Mouse (Mus musculus): ENCODE data around the gene 4933434E20Rik.

4933434E20Rik gene

GRCm38 (mm10) chr3:90051441-90052350 lies at the start of gene 4933434E20Rik:
Gene 4933434E20Rik (plus strand): TSS chr3:90051636.
- DNase-seq (ENCODE audit: low spot score in 2 of 2) = peak; percentile 64 to 87

- no peak for DNase-seq (ENCODE audit: low spot score in 2 of 2)
Observed at GRCm38 (mm10) chr3:90004091-90004796, 47.2 kb upstream of the 4933434E20Rik start.

DNA sequence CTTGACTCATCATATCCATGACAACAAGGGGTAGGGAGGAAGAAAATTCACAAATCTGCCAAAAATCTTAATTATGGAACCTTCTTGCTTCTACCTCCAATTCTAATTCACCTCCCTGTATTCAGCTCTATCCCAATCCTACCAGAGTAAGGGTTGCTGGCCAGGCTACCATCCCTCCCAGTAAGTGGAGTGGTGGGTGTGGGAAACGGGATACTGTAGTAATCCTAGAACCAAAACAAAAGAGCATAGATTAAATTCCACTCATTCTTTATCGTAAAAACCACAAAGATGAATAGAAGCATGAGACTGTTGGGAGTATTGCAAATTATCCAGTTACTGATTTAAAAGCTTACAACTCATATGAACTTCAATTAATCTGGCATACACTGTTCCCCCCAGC lies 41.1 kb upstream of the 4933434E20Rik start:
- no peak for DNase-seq (ENCODE audit: low spot score in 2 of 2)

DNA sequence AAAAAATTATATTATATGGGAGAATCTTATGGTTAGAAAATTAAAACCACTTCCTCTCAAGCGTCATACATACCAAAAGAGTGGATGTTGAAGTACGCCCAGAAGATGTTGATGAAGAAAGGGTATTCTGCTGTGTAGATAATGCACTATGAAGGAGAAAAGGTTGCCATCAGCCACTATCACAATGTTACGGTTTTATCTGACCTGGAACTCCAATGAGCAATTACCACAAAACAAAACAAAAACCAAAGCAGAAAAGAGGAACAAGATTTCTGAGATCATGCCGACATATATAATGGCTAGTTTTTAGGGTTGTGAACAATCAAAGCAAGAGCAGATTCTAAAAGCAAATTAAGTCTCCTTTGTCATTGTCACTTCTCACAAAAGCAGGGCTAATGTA lies 34.8 kb upstream of the 4933434E20Rik start:
- no peak for DNase-seq (ENCODE audit: low spot score in 2 of 2)

GRCm38 (mm10) chr3:90034653-90035052 lies 16.8 kb upstream of the 4933434E20Rik start:
- no peak for DNase-seq (ENCODE audit: low spot score in 2 of 2)

DNA sequence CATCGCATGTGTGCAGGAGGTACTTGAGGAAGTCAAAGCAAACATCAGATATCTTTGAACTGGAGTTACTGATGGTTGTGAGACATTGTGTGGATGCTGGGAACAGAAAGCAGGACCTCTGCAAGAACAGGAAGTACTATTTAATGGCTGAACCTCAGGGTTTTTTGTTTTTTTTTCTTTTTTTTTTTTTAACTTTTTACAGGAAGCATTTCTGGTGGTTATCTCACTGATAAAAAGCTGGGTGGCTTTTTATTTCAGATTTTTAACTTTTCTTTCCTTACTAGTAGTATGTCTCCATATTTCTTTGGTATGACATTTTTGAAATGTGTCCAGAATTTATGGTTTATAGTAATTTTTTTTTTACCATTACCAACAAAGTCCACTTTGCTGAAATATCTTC lies 15.2 kb upstream of the 4933434E20Rik start:
- DNase-seq (ENCODE audit: low spot score in 2 of 2) = no peak

DNA sequence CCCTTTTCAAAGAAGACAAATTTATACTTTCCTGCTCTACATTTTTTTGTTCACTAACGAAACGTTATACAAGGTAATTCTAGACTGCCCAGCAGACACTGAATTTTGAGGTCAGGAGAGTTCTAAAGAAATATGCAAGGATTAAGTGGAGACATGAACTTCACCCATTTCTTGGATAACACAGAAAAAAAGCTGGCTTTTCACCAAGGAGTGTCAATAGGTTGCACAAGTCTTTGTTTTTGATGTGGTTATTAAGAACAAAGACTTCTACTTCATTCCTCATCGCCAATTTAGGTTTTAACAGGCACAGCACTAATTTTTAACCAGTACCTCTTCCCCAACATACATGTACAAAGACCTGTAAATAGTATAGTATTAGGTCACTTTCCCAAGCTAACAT lies 1.7 kb upstream of the 4933434E20Rik start:
- no peak for DNase-seq (ENCODE audit: low spot score in 2 of 2)

DNA sequence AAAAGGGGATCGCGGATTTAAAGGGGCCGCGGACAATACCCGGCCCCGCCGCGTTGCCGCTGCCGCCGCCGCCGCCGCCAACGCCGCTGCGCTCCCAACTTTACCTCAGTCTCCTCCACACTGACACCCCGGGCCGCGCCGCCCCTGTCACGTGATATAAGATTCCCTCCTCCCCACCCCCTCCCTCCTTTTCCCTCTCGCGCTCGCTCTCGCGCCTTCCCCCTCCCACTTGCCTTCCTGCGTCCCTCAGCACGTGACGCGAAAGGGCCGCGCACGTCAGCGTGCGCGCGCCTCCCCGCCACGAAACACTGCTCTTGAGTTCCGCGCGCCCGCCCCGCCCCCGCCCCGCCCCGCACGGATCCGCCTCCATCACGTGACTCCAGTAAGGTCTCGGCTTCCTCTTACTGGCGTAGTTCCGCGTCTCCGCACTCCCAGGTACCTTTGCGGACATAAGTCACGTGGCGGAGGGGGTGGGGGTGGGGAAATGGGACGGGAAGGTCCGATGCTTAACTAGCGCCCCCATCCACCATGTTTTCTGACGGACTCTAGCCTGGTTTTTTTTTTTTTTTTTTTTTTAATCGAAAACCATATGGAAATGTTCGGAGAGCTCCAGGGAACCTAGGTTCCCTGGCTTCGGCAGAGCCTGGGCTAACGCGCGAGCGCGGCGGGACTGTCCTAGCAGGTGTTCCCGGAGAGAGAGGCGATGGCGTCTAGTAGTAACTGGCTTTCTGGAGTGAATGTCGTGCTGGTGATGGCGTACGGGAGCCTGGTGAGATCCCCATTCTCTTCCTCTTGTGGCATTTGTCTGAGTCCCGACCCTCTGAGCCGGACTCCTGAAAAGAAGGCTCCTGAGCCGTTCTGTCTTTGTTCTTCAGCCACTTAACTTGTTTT lies 1.2 kb downstream of the 4933434E20Rik start, which contains the start of gene Ubap2l:
TSS of gene Ubap2l (minus strand) at position 278 of the 891 bp plus-strand sequence.
- peak; percentile 92 to 94 for DNase-seq (ENCODE audit: low spot score in 2 of 2)

GRCm38 (mm10) chr3:90061549-90061948 lies 10.1 kb downstream of the 4933434E20Rik start:
- DNase-seq (ENCODE audit: low spot score in 2 of 2) = no peak

DNA sequence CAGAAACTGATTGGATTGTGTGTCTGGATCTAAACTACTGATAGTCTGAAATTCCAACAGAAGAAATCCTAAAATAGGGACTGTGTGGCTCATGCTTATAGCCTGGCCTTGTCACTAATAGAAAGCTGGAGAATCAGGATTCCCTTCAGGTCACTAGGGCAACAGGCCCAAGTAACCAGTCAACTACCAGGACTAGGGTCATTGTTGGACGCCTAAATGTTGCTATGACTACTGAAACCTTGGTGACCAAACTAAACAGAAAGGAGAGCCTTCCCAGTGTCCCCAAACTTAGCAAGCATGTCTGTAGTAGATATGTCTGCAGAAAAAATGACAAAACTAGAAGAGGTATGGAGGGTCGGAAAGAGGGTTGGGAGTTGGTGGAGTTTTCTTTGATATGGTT lies 11.1 kb downstream of the 4933434E20Rik start:
- no peak for DNase-seq (ENCODE audit: low spot score in 2 of 2)

- no peak for DNase-seq (ENCODE audit: low spot score in 2 of 2)
Observed at GRCm38 (mm10) chr3:90064383-90064782, 12.9 kb downstream of the 4933434E20Rik start.

DNA sequence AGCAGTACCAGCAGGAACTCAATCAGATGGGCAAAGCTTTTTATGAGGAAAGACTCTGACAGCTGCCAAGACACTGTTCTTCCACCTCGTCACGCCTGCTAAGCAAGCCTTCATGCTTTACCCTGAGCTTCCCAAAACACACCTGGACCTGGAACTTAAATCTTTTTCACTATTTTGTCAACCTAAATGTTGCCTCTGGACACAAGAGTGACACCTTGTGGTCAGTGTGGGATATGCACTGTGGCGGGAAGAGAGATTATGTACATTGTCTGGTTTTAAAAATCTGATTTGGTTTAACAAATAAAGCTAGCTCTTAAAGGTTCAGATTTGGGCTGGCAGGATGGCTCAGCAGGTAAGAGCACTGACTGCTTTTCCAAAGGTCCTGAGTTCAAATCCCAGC lies 14.1 kb downstream of the 4933434E20Rik start:
- peak; percentile 55 to 82 for DNase-seq (ENCODE audit: low spot score in 2 of 2)

- no peak for DNase-seq (ENCODE audit: low spot score in 2 of 2)
Observed at GRCm38 (mm10) chr3:90067851-90068250, 16.4 kb downstream of the 4933434E20Rik start.

DNA sequence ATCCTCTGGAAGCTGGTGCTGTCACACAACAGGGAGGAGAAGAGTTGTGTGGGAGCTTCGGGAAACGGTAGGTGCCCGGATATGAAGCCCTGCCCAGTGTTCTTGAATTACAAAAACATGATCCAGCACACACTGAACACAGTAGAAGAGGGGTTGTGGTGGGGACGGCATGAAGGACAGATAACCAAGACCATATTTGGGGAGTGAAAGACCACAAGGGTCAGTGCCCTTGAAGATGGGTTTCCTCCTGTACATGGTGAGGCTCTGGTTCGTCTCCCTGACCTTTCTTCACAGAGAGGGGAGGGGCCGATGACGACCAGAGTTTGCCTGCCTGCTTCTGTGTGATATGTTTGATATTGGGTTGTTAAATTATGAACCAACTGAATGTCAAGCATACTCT lies 18.3 kb downstream of the 4933434E20Rik start:
- no peak for DNase-seq (ENCODE audit: low spot score in 2 of 2)

DNA sequence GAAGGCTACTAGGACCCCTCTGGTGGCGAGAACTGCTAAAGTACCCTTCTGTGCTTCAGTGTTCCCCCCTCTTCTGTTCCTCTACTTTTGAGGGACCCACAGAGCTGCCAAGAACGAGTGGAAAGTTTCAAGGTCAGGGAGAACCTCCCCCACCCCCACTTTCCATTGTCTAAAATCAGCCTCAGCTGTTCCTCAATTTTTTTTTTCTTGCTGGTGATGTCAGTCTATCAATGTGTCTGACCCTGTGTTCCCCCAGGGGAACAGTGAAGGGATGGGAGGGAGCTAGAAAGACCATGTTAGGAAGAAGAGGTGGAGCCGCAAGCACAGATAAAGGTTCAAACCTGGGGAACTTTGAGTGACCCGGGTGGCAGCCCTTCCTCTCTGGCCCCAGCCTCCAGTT lies 20.9 kb downstream of the 4933434E20Rik start, which contains the start of gene Tpm3:
TSS of gene Tpm3 (plus strand) at position 356 of the 400 bp plus-strand sequence.
- no peak for DNase-seq (ENCODE audit: low spot score in 2 of 2)

- DNase-seq (ENCODE audit: low spot score in 2 of 2) = peak; percentile 79 to 93
Observed at GRCm38 (mm10) chr3:90076921-90077716, 25.7 kb downstream of the 4933434E20Rik start.

DNA sequence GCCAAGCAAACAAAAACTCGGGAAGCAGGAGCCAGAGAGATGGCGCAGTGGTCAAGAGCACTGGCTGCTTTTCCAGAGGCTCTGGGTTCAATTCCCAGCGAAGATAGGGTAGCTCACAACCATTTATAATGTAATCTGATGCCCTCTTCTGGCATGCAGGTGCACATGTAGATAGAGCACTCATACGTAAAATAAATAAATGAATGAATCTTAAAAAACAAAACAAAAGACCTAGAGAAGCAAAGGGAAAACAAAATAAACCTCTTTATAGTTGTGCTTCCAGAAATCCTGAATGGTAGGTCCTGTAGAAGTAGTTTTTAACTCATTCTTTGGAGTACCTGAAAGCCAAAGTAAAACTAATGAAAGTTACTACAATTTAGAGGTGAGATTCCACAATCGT lies 26.8 kb downstream of the 4933434E20Rik start:
- DNase-seq (ENCODE audit: low spot score in 2 of 2) = no peak

- peak; percentile 91 to 93 for DNase-seq (ENCODE audit: low spot score in 2 of 2)
Observed at GRCm38 (mm10) chr3:90079133-90079762, 27.8 kb downstream of the 4933434E20Rik start.

DNA sequence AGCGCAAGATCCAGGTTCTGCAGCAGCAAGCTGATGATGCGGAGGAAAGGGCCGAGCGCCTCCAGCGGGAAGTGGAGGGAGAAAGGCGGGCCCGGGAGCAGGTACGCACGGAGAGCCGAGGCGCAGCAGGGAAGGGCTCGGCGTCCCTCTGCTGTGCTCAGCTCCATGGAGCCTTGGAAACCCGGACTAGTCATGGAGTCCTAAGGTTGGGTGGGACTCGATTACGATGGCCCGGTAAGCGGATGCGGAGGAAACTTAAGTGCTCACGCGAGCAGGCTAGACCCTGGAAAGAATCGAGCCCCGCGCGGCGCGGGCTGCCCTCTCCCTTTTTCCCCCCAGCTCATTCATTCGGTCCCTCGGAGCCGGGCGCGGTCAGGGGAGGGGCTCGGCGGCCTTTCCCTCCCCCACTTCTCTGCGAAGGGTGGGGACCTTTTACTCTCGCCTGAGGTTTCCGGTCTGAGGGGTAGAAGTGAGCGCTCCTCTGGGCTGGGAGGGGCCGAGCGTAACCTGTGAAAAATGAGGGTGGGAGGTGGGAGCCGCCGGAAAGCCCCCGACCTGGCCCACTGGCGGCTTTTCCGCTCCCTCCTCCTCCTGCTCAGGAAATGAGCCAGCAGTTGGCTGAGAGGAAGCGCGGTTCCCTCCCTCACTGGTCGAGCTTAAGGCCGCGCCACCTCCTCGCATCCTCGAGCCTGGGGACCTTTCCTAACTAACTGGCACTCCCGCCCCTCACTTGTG lies 28.5 kb downstream of the 4933434E20Rik start:
- peak; percentile 74 to 86 for DNase-seq (ENCODE audit: low spot score in 2 of 2)

GRCm38 (mm10) chr3:90080498-90080863 lies 29.0 kb downstream of the 4933434E20Rik start:
- DNase-seq (ENCODE audit: low spot score in 2 of 2) = no peak

Data from spleen, postnatal 4 days (tissue).